Comparison of ENCODE assay signal across 17 mouse cellular contexts in genomic region chr4:82711611-82712295, GRCm38 (mm10). TPM values are rescaled to one million over a fixed set of nuclear protein-coding genes. Genes with fewer than 3 reads are reported as not detected.
"Had no signal": no experiment of that assay in that cellular context is flagged by ENCODE, and none has a peak within 500 bp of the region (broad histone marks: within the 10 kb centered on the region; RNA-seq: fewer than 3 reads in every experiment).

No protein-coding gene starts in this region.

- H3K27ac ChIP-seq: neural tube, embryonic 13.5 days; neural tube, embryonic 15.5 days; stomach, embryonic 15.5 days; stomach, postnatal 0 days had no signal

- H3K4me1 ChIP-seq: neural tube, embryonic 13.5 days; neural tube, embryonic 15.5 days; stomach, embryonic 15.5 days had no signal

- H3K36me3 ChIP-seq: neural tube, embryonic 13.5 days; neural tube, embryonic 15.5 days; stomach, embryonic 15.5 days had no signal

- H3K27me3 ChIP-seq: neural tube, embryonic 13.5 days; neural tube, embryonic 15.5 days; stomach, embryonic 15.5 days had no signal

- H3K9ac ChIP-seq: neural tube, embryonic 13.5 days; neural tube, embryonic 15.5 days; stomach, embryonic 15.5 days had no signal

- DNase-seq: retina, postnatal 1 day; right cerebral cortex, adult 18-20 months; right cerebral cortex, postnatal 14 days; right cerebral cortex, postnatal 25 days; right cerebral cortex, postnatal 4 days; spleen, adult 18-20 months; thymus, adult 18-20 months; thymus, adult 2 months; thymus, postnatal 14 days; thymus, postnatal 25 days; thymus, postnatal 36 days; thymus, postnatal 4 days had no signal

- H3K4me3 ChIP-seq: neural tube, embryonic 13.5 days; neural tube, embryonic 15.5 days; stomach, embryonic 15.5 days had no signal

- H3K4me2 ChIP-seq: neural tube, embryonic 13.5 days; neural tube, embryonic 15.5 days; stomach, embryonic 15.5 days had no signal

- H3K9me3 ChIP-seq: neural tube, embryonic 13.5 days; neural tube, embryonic 15.5 days; stomach, embryonic 15.5 days had no signal

RNA-seq across cellular contexts. Expression of gene Nfib, which starts 6.2 kb away (rescaled TPM):
- total RNA-seq: neutrophil, adult 5-6 weeks had no signal
